Mouse (Mus musculus) embryo, embryonic 9.5 days (tissue): ENCODE measurements around the gene Cnot3.
"Not testable (repeated sequence)": the region's sequence is repeated elsewhere in the genome, so short reads cannot be mapped to it uniquely, and the experiment has no call there.

Experiments used
- DNase-seq: peaks from one replicate; pipeline ENCODE4 v3.0.0-alpha.2; 2017; ENCODE audit errors: extremely low spot score

Gene Cnot3

DNA sequence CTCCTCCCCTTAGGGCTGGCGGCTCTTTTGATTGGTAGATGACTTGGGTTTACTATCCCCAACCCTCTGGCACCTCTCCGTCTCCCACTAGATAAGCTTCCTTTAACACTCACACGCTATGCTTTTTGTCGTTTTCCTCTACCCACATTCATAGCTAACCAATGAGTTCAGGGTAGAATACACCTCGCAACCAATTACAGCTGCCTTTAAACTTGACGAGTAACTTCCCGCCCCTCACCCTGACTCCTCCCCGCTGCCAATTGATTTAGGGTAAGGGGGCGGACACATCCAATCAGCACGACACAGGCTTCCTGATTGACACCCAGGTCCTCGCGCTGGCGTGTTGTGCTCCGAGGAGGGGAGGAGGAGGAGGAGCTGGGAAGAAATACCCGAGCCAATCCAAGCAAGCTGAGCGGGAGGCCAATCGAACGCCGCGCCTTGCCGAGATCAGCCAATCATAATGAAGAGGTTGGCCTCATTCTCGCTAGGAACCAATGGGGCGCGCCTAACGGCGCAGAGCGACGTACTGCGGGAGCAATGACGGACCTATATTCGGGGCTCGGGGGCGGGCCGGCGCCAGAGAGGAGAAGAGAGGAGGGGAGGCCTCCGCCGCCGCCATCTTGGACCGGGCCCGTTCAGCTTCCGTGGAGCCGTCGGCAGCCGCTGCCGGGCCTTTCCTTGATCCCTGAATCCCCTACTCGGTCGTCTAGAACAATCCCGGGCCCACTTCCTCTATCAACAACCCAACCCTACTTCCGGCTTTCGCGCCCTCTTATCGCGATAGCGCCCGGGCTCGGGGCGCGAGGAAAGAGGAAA, at the start of gene Cnot3:
TSS of gene Cnot3 (plus strand) at position 597 of the 816 bp plus-strand sequence.
- peak; percentile 96 for DNase-seq

DNA sequence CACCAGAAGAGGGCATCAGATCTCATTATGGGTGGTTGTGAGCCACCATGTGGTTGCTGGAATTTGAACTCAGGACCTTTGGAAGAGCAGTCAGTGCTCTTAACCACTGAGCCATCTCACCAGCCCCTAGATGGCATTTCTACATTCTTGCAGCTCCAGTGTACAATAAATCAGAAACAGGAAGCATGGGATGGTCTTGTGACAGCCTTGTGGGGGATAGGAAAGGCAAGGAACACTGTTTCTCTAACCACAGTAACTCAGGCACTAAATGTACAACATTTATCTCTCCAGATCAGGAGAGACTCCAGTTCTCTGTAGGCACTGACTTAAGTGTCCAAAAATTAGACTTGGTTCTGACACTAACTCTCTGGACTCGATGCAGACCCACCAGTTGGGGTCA, 47.3 kb upstream of the Cnot3 start:
- not testable (repeated sequence) for DNase-seq

DNA sequence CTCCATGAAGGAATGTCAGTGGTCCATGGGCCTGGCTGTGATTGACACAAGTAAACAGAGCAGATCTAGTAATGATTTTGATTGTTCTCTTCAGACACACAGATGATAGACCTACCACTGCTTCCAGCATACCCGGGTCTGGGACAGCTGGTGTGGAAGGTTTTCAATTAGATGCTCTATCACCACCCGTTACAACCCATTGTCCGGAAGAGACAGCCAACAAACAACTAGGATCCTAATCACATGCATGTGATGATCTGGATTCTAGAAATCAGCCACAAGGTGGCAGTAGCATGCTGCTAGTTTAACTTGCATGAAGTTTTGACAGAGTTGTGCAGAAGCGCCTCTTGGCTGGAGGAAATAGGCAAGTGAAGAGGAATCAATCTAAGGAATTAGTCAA, 43.9 kb upstream of the Cnot3 start:
- DNase-seq, result peak; percentile 58

DNA sequence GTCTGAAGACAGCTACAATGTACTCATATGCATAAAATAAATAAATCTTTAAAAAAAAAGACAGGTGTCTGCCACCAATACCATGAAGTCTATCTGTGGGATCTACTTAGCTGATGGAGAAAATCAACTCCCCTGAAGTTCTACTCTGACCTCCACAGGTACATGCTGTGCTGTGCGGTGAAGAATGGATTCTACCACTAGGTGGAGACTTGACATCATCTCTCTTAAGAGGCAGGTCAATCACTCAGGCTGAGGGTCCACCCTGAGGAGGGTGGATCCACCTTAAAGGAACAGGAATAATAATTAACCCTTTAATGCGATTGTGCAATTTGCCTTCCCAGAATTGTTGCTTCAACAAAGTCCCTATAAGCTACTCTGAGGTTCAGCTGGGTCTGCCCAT, 38.3 kb upstream of the Cnot3 start:
- DNase-seq, result no peak

DNA sequence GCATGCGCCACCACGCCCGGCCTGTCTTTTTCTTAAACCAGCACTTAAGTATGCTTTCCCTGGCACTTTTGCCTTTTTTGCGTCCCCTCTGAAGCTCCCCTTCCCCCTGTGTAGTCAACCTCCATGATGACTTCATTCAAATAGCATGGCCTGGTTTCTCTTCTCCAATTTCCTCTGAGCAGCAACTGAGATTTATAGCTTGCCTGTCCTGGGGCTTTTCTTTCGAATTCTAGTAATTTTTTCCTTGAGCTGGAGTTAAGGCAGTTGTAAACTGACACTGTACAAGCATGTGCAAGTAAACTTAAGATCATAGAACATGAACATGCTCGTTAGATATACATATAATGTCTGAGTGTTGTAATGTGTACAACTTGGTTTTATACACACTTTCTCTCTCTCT, 37.7 kb upstream of the Cnot3 start:
- no peak for DNase-seq

DNA sequence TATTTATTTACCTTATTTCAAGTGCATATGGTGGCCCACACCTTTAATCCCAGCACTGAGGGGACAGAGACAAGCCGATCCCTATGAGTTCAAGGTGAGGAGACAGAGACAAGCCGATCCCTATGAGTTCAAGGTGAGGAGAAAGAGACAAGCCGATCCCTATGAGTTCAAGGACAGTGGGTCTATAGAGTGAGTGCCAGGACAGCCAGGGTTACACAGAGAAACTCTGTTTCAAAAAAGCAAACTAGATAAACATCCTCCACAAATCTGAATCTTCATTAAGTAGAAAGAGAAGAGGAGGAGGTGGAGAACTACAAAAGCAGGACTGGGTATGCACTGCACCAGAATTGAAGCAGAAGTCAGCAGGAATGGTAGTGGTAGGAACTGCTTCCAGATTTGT, 36.4 kb upstream of the Cnot3 start:
- no peak for DNase-seq

DNA sequence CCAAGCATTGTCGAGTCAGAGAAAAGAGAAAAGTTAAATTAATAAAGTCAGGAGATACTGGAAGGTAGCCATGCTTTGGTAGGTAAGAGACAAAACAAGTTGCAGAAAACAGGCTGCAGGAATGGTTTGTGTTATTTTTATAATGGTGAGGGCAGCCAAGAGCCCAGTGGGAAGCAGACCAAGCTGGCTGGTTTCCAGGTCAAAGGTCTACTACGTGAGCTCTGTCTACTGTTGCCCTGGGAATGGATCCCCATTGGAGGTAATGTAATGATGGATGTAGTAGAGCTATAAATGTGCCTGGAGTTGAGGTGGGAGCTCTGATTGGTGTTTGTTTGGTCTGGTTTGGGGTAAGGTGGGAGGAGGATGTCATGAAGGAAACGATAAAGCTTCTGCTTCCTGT, 36.0 kb upstream of the Cnot3 start:
- no peak for DNase-seq

DNA sequence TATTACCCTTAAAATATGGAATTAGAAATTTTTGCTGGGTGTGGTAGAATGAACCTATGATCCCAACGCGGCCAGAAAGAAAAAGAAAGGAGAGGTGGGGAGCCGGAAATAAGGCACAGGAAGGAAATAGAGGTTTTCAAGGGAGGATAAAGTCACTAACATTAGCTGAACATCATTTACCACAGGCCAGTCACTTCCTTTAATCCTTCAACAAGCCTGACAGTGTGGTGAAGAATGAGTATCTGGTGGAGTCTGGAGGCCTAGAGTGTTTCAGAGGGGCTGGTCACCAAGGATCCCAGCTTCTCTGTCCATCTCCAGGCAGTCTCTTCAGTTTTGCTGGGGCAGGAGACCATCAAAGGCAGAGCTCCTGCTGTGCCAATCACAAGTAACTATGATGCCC, 34.6 kb upstream of the Cnot3 start:
- DNase-seq, result no peak

DNA sequence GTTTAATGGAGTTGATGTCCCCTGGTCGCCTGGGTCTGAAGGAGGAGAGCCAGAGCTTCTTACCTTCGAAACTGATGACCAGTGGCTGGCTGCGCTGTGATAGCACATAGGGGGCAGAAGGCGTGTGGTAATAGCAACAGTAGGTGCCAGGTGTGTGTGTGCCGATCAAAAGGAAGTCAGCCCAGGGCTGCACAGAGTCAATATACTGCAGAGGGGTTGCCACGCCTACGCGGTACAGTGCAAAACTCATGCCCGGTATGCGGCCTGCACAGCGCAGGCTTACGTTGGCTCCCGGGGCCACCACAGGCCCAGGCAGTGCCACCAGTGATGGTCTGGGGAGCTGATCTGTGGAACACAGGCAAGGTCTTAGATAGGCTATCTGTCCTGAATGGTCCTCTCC, 34.1 kb upstream of the Cnot3 start:
- no peak for DNase-seq

DNA sequence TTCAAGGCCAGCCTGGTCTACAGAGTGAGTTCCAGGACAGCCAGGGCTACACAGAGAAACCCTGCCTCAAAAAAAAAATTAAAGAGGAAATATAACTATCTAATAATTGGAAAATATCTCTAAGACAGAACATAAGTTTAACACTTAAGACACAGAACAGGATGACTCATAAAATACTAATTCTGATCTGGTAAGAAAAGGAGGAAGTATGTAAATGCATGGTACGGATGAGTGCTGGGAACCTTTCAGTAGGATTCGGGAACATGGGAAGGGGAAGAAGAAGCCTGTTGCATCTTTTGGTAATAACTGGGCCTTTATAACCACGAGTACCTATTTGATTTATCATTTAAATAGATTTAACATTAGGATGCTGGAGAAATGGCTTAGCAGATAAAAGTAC, 31.0 kb upstream of the Cnot3 start:
- no peak for DNase-seq

DNA sequence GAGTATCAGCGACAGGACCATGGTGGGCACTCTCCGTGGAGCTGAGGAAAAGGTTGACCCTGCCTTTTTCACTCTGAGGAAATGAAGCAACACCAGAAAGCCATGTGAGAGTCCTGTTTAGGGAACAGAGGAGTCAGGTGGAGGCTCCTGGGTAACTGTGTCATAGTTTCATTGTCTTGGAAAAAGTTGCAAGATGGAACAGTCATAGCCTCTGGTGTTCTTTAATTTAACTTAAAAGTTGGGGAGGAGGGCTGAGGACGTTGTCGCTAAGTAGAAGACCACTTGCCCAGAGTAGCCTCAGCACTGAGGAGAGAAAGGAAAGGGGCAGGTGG, 29.0 kb upstream of the Cnot3 start, which contains the start of gene Oscar:
TSS of gene Oscar (minus strand) at position 101 of the 332 bp plus-strand sequence.
- DNase-seq, result no peak

DNA sequence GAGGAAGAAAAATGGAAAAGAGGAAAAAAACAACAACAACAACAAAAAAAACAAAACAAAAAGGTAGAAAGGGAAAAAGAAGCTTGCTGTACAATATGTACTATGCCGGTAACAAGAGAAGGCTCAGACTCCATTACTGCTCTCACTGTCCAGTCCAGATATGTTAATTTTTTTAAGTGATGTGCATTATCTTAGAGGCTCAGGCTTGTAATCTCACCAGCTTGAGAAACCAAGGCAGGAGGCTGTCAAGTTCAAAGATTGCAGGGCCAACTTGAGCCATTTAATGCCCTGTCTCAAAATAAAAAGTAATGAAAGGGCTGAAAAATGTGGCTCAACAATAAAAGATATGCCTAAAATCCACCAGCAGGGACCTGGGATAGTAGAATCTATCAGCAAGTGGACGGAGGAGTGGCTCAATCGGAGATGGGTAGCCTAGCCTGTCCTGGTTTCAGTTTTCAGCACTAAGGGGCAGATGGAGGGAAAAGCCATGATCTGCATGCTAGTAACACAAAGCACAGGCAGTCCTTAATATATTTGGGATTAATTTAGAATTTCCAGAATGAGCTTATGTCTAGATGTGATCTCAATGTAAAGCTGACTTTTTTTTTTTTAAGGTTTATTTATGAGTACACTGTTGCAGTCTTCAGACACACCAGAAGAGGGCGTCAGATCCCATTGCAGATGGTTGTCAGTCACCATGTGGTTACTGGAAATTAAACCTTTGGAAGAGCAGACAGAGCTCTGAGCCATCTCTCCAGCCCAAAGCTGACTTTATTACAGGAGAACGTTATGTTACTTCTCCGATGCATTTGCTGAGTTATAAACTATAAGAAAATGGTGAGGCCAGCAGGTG, 28.5 kb upstream of the Cnot3 start:
- DNase-seq, result no peak

DNA sequence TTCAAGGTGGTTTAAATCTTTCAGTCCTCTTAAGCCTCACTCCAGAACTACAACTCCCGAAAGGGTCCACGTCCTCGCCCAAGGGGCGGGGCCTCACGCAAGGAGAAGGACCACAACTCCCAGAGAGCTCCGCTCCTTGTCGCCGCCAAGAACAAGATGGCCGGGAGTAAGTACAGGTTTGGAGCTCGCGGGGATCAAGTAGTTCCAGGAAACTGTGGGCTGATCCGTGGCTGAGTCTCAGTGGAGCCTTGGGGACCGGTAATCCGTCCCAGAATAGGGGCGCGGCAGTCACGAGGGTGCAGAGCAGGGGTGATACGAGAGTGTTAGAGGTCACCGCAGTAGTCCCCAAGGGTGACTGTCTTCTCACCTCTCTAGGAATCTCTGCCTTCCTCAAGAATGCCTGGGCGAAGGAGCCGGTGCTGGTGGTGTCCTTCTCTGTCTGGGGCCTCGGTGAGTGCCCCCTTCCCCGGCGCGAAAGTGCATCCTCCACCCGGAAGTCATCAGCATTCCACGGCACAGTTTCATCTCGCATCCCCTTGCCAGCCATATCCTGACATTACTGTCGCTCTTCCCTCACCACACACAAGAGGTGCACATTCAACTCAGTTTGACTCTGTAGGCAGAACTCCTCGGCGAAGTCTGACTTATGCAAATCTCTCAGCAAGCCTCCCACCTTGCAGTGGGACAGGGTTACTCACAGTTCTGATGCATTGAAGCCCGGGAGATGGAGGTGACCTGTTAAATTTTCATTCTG, 27.6 kb upstream of the Cnot3 start, which contains the start of gene Ndufa3:
TSS of gene Ndufa3 (plus strand) at position 132 of the 754 bp plus-strand sequence.
- peak; percentile 80 for DNase-seq

DNA sequence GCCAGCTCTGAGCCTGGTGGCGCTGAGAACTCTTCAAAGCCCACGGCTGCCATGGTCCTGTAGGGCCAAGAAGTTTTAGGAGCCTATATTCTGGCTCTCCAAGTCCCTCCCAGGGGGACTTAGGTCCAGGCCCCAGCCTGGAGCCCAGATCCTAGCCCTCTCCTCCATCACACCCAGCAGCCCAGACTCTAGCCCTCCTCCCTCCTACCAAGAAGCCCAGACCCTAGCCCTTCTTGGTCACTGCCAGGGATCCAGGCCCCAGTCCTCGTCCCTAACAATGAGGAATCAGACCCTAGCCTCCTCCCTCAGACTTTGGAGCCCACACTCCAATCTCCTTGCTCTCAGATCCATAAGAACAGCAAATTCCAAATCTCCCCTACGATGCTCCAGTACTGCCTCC, 16.0 kb upstream of the Cnot3 start:
- DNase-seq, result peak; percentile 22

DNA sequence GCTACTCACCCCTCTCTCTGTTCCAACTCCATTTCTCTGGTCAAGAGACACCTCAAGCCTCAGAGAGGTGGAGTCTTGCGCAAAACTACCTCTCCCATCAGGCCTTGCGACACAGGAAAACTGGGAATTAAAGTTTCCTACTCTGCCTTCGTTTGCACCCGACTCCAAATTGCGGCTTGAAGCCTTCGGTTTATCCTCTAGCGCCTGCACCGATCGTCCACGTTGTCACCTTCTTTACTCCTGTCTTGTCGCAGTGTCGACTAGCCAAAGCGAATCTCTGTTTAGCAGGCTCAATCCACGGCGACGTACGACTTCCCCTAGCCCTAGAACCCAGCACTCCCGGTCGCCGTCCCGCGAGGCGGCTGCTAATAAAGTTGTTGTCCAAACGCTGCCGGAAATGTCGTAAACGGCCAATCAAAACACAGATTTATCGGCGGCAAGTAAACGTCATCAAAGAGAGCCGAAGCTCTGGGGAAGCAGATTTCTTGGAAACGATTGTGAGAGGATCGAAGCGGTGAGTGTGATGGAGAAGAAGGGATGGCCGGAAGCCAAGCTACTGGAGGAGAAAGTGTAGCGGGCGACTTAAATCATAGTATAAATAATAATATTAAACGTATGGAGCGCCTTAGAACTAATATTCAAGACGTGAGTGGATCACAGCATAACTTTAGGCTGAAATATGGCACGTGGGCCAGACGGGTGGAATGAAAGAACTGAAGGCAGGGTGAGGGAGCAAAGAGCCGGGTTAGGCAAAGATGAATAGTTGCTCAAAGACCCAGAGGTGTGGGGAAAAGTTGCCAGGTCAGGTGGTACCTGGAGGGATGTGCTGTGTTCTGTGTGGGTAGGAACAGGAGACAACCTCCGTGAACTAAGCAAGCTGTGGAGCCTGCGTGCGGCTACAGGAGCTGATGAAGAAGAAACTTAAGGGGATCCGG, 15.3 kb upstream of the Cnot3 start, which contains the start of the genes Tfpt and Prpf31:
TSS of gene Tfpt (minus strand) at position 387 of the 935 bp plus-strand sequence.
TSS of gene Prpf31 (plus strand) at position 443 of the 935 bp plus-strand sequence.
- peak; percentile 95 for DNase-seq

DNA sequence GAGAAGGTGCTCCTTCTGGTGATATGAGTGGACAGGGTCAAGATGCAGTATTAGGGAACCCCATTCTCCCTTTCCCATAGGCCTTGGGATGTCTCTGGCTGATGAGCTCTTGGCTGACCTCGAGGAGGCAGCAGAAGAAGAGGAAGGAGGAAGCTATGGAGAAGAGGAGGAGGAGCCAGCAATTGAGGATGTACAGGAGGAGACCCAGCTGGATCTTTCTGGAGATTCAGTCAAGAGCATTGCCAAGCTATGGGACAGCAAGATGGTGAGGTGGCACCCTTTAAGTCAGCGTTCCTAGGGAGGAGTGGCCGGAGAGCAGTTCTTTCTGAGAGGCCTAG, 14.6 kb upstream of the Cnot3 start:
- no peak for DNase-seq

DNA sequence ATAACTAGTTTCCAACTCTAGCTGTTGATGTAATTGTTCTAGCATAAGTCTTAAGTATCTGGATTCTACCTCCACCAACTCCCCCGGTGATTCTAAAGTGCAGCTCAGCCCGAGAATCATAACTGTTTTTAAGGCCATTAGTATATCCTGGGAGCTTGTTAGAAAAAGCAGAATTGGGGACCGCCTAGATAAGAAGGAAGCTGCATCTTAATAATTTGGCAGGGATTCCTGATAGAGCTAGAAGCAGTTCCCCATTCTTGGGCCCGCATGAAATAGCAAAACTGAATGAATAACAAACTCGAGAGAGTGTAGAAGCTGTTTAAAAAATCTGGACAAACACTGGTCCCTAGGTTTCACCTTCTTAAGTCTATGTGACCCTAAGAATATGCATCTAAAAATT, 1.7 kb upstream of the Cnot3 start:
- DNase-seq, result no peak

DNA sequence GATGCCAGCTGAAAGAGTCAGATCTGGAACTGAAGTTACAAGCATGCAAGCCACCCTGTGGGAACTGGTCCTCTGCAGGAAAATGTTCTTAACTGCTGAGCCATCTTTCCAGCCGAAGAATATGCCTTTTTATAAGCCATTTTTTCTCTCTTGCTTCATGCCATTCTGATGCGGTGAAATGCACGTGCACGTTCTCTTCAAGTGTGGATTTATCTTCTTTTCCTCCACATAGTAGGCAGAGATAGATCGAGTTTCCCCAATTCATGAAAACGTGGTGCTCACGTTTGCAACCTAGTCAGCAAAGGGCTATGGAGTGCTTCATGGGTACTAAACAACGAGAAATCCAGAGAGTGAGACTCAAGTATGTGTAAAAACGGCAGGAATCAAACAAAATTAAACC, 1.2 kb upstream of the Cnot3 start:
- DNase-seq, result no peak

DNA sequence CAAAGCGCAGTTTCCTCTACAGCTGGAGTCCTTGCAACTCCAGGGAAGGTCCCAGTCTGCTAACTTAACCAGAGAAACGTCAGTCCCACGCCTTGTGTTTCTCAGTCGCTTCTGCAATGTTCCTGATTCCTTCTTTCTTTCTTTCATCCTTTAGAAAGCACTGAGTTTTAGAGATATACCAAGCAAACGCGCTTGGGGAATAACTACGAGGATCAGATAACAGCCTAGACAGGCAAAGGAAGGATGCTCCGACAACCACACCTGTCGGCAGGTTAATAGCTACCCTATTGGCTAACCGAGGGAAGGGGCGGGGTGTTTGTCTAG, 758 bp upstream of the Cnot3 start:
- no peak for DNase-seq

DNA sequence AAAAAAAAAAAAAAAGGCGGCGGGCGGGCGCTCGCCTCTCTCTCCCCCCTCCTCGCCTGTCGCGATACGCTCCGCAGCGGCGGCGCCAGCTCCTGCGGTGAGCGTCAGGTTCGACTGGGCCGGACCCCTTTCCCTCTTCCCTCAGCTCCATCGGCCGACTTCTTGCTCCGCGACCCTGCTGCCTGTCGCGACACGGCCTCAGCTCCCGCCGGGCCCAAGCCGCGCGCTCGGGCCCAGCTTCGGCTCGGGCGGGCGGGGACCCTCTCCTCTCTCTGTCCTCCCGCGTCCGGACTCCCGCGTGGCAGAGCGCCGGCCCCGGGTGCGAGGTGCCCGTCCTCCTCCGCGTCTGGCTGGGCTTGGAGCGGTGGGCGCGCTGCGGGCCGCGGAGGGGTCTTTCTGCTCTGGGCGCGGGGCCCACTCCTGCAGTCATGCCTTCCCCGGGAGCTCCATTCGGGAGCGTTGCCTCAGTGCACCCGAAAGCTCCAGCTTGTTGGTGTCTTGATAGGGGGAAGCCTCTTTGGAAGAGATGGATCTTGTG, 489 bp downstream of the Cnot3 start:
- no peak for DNase-seq

DNA sequence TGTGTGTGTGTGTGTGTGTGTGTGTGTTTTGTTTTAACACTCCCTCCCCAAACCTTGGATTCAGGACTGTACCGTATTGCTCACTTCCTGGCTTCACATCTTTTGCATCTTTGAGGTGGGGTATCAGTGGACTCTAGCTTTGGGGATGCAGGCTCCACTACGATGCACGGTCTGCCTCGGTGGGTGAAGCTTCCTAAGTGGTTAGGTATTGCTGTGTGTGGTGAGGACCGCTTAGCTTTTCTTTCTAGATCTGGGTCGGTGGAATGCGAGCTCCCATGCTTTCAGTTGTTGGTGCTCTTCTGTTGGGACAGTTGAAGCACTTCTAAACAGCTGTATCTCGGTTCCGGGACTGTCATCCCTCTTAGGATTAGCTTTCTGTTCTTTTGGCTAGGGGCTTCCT, 1.1 kb downstream of the Cnot3 start:
- no peak for DNase-seq
